Mouse (Mus musculus): ENCODE results near the gene Grid1.

Gene Grid1

GRCm38 (mm10) chr14:34819919-34820652 is at the start of gene Grid1:
TSS of gene Grid1 (plus strand) at chr14:34820108.
- no peak for DNase-seq (ENCODE audit: low read depth, low spot score)

DNA sequence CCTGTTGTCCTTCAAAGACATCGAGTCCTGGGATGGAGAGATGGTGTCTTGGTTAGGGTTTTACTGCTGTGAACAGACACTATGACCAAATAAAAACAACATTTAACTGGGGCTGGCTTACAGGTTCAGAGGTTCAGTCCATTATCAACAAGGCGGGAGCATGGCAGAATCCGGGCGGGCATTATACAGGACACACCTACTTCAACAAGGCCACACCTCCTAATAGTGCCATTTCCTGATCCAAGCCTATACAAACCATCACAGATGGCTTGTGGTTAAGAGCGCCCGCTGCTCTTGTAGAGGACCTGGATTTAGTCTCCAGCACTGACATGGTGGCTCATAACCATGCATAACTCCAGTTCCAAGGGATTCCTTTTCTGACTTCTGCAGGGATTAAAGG is 49.4 kb upstream of the Grid1 start:
- no peak for DNase-seq (ENCODE audit: low read depth, low spot score)

GRCm38 (mm10) chr14:34771601-34772000 is 48.3 kb upstream of the Grid1 start:
- DNase-seq (ENCODE audit: low read depth, low spot score), result no peak

DNA sequence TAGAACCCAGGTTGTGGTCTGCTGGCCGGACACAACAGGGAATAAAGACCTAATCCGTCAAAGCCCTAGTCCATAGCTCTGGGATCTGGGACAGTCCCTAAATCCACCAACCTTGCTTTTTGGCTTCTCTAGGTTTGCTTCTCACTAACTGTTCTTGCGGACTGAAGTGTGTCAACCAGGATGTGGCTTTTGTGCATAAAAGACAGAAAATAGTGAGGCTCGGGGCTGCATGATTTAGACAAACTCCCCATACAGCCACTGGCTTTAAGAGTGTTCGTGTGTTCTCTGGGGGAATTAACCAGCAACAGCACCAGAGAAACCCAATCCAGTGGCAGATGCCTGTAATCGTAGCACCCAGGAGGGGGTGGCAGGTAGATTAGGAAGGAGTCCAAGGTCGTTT is 47.8 kb upstream of the Grid1 start:
- DNase-seq (ENCODE audit: low read depth, low spot score), result no peak

- no peak for DNase-seq (ENCODE audit: low read depth, low spot score)
Measured at GRCm38 (mm10) chr14:34773681-34774080, 46.2 kb upstream of the Grid1 start.

- DNase-seq (ENCODE audit: low read depth, low spot score), result no peak
Measured at GRCm38 (mm10) chr14:34774231-34774630, 45.7 kb upstream of the Grid1 start.

- DNase-seq (ENCODE audit: low read depth, low spot score), result no peak
Measured at GRCm38 (mm10) chr14:34776719-34777385, 43.1 kb upstream of the Grid1 start.

GRCm38 (mm10) chr14:34777810-34778209 is 42.1 kb upstream of the Grid1 start:
- peak; percentile 79 for DNase-seq (ENCODE audit: low read depth, low spot score)

DNA sequence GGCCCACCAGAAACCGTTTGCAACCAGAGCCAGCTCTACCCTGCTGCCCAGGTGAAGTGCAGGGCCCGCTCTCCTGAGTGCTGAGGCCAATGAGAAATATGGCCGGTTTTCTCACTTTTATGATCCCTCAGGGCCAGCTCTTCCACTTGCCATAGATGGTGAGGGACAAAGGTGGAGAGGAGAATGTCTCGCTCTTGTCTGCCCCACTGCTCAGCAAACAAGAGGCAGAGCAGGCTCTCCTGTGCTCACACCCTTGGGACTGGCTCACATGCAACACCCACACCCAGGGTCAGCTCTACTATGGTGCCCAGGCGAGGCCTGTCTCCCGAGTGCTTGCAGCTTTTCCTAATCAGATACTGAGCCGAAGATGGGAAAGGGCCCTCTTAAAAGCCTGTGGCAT is 41.1 kb upstream of the Grid1 start:
- no peak for DNase-seq (ENCODE audit: low read depth, low spot score)

DNA sequence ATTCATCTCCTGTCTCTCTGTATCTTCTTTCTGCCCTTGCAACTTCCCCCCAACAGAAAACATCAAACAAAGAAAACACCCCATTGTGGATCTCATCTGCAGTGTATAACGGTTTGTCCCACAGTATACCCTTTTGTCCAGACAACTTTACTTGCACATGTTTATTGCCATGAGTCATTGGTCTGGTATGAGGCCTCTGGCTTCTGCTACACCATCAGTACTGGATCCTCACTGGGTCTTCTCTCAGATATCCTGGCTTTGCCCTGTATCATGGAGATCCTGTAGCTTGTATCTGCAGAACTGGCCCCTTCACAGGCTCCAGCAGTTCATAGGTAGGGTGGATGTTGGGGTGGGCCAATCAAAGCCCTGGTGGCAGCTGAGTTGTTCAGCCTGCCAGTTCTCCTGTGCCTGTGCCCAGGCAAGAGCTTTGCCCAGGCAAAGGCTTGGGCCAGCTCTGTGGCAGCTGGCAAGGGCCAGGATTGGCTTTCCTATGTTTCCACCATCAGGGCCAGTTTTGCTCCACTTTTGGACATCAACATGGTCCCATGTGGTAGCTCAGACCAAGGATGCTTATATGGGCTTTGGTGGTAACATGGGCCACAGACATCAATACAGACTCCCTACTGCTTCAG is 26.4 kb upstream of the Grid1 start:
- no peak for DNase-seq (ENCODE audit: low read depth, low spot score)

GRCm38 (mm10) chr14:34810763-34811489 is 9.0 kb upstream of the Grid1 start:
- DNase-seq (ENCODE audit: low read depth, low spot score), result peak; percentile 84

- no peak for DNase-seq (ENCODE audit: low read depth, low spot score)
Measured at GRCm38 (mm10) chr14:34811490-34811808, 8.5 kb upstream of the Grid1 start.

GRCm38 (mm10) chr14:34816301-34816700 is 3.6 kb upstream of the Grid1 start:
- DNase-seq (ENCODE audit: low read depth, low spot score), result peak; percentile 45

GRCm38 (mm10) chr14:34818387-34818980 is 1.4 kb upstream of the Grid1 start:
- no peak for DNase-seq (ENCODE audit: low read depth, low spot score)

DNA sequence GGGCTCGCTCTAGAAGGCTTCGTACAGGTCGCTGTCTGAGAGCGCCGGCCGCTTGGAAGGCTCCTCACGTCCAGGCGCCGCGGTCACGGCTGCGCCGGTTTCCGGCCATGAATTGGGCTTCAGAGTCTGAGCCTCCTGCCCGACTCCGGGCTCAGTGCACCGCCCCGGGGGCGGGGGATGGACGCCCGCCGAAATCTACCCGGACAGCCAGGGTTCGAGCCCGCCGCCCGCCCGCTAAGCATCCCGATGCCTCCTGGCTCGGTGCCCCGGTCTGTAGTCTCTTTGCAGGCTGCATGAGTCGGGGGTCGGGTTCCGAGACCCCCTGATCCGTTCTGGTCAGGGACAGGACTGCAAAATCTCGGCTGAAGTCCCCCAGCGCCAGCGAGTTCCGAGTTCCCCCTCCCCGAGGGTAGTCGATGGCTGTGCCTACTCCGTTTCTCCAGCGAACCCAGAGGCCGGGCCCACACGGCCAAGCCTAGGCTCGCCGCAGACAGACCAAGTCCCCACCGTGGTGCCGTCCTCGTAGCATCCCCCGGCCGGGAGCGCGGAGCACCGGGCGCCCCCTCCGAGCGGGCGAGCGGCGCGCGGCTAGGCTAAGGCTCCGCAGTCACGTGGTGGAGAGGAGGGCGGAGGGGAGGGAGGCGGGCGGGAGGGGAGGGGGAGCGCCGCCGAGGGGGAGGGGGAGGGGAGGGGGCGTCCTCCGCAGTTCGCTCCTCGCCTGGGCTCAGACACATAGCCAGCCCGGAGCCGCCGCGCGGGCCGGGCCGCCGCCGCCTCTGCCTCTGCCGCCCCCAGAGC is 588 bp upstream of the Grid1 start:
- no peak for DNase-seq (ENCODE audit: low read depth, low spot score)

GRCm38 (mm10) chr14:34820653-34821005 is 721 bp downstream of the Grid1 start:
- no peak for DNase-seq (ENCODE audit: low read depth, low spot score)

DNA sequence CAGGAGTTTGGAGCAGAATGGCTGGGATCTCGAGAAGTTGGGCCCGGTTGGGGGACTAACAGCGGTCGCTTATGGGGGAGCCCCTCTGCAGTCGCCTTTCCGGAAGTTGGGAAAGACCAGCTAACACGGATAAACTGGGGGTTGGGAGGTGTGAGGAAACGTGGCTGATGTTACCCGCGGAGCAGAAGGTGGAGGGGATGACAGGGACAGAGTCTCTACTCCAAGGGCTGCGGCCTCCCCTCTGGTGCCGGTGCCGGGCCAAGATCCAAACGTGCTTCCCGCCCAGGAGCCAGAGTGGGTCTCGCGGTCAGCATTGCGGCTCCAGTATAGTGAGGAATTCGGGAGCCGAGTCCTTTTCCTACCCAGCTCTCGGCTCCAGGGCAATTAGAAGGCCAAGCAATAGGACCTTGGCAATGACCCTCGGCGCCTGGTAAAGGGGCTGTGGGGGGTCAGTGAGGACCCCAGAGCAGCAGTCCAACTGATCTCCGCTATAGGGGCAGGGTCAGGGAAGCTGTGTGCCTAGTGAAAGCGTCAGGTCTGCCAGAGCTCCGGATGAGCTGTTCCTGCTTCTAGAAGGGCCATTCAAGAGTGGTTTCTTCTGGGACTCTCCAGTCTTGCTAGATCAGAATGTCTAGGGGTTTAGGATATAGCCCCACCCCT is 1.4 kb downstream of the Grid1 start:
- no peak for DNase-seq (ENCODE audit: low read depth, low spot score)

GRCm38 (mm10) chr14:34823136-34823535 is 3.2 kb downstream of the Grid1 start:
- peak; percentile 53 for DNase-seq (ENCODE audit: low read depth, low spot score)

DNA sequence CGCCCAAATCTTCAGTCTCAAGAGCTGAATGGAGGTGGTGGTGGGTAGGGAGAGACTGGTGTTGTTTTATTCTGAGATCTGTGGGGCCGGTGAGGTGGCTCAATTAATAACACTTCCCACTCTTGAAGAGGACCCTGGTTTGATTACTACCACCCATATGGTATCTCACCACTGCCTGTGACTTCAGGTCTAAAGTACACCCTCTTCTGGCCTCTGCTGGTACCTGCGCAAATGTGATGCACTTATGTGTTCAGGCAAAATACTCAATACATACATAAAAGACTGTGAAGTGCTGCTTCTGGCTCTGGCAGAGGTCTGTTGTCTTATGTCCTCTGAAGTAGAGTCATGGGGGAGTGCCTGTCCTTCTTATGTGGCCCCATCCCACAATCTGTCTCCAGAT is 4.3 kb downstream of the Grid1 start:
- no peak for DNase-seq (ENCODE audit: low read depth, low spot score)

GRCm38 (mm10) chr14:34825902-34826301 is 6.0 kb downstream of the Grid1 start:
- no peak for DNase-seq (ENCODE audit: low read depth, low spot score)

- DNase-seq (ENCODE audit: low read depth, low spot score), result no peak
Measured at GRCm38 (mm10) chr14:34829831-34830230, 9.9 kb downstream of the Grid1 start.
